Mouse (Mus musculus) C2C12 (cell line): ENCODE data around the gene Als2cr12. TPM values are rescaled to one million over a fixed set of nuclear protein-coding genes. Genes with fewer than 3 reads are reported as not detected.

Experiments
- H3K27me3 ChIP-seq: one replicate; pipeline ENCODE4 v1.6.1; 2011; ENCODE audit not compliant: control insufficient read depth, insufficient read depth, insufficient read length
- H3K36me3 ChIP-seq: one replicate; pipeline ENCODE4 v1.6.1; 2011; ENCODE audit not compliant: control insufficient read depth, insufficient read depth
- H3K4me3 ChIP-seq: one replicate; pipeline ENCODE4 v1.5.1; 2011; ENCODE audit warnings: mild to moderate bottlenecking, control low read depth; ENCODE audit not compliant: poor library complexity, insufficient read depth, severe bottlenecking
- H3K79me2 ChIP-seq: one replicate; pipeline ENCODE4 v1.6.1; 2011; ENCODE audit not compliant: control insufficient read depth, insufficient read depth
- H3K79me3 ChIP-seq: one replicate; pipeline ENCODE4 v1.6.1; 2011; ENCODE audit warnings: low read depth, control low read depth
- H3ac ChIP-seq: one replicate; pipeline ENCODE3; 2011; ENCODE audit warnings: low read depth; ENCODE audit not compliant: control insufficient read depth, insufficient read length
- CEBPB ChIP-seq: IDR thresholded peaks from one replicate; pipeline ENCODE4 v1.6.1; 2011; ENCODE audit warnings: low read depth, mild to moderate bottlenecking, control low read depth, moderate library complexity
- CTCF ChIP-seq: IDR thresholded peaks from one replicate; pipeline ENCODE4 v1.5.1; 2011; ENCODE audit not compliant: control insufficient read depth, insufficient read depth, insufficient read length
- FOSL1 ChIP-seq: IDR thresholded peaks from one replicate; pipeline ENCODE4 v1.8.0; 2011; ENCODE audit warnings: mild to moderate bottlenecking, low read length; ENCODE audit not compliant: poor library complexity, insufficient read depth, severe bottlenecking
- MAX ChIP-seq: IDR thresholded peaks from one replicate; pipeline ENCODE4 v1.6.1; 2011; ENCODE audit warnings: mild to moderate bottlenecking, control low read depth
- MYOD1 ChIP-seq: IDR thresholded peaks from one replicate; pipeline ENCODE4 v1.6.1; 2011; ENCODE audit warnings: low read depth; ENCODE audit not compliant: control insufficient read depth, insufficient read length
- MYOG ChIP-seq: IDR thresholded peaks from one replicate; pipeline ENCODE4 v1.6.1; 2011; ENCODE audit not compliant: control insufficient read depth, insufficient read length; ENCODE audit errors: extremely low read depth
- USF1 ChIP-seq: IDR thresholded peaks from one replicate; pipeline ENCODE4 v1.6.1; 2011; ENCODE audit warnings: low read depth, mild to moderate bottlenecking, control low read depth, moderate library complexity
- polyA plus RNA-seq: library from polyadenylated mRNA; unstranded; fragments of >200 nt; fragmentation: generic; extraction: Trizol; gene quantifications from one replicate; pipeline ENCODE4 v1.2.1, GENCODE M21; 2012; ENCODE audit warnings: missing spikeins

Als2cr12 gene
- polyA plus RNA-seq, 1 experiment = 0.23 TPM

- Histone ChIP-seq H3K79me3 (no peaks in the 10 kb centered on the region), H3ac (no peak overlapping the region), H3K4me3 (no peak overlapping the region), H3K36me3 (no peaks in the 10 kb centered on the region), H3K79me2 (no peaks in the 10 kb centered on the region), H3K27me3 (no peaks in the 10 kb centered on the region)
- TF ChIP-seq CTCF (no peak), CEBPB (no peak), MYOG (no peak), MAX (no peak), MYOD1 (no peak), FOSL1 (no peak), USF1 (no peak)
These were observed 73.6 kb downstream of the Als2cr12 start for GRCm38 (mm10) chr1:58621996-58622748.

GRCm38 (mm10) chr1:58621251-58621650 is 74.5 kb downstream of the Als2cr12 start:
- H3K27me3 ChIP-seq = no peaks in the 10 kb centered on the region
- no peaks in the 10 kb centered on the region for H3K79me3 ChIP-seq
- no peaks in the 10 kb centered on the region for H3K79me2 ChIP-seq
- H3K4me3 ChIP-seq = no peak overlapping the region
- TF ChIP-seq MYOG (no peak), MAX (no peak), USF1 (no peak)
- H3K36me3 ChIP-seq = no peaks in the 10 kb centered on the region
- H3ac ChIP-seq = no peak overlapping the region

- no peak overlapping the region for H3K4me3 ChIP-seq
- TF ChIP-seq CTCF (no peak), MAX (no peak), CEBPB (no peak), MYOG (no peak), USF1 (no peak), MYOD1 (no peak), FOSL1 (no peak)
- no peaks in the 10 kb centered on the region for H3K27me3 ChIP-seq
- H3K36me3 ChIP-seq = no peaks in the 10 kb centered on the region
- no peak overlapping the region for H3ac ChIP-seq
- no peaks in the 10 kb centered on the region for H3K79me3 ChIP-seq
- H3K79me2 ChIP-seq = no peaks in the 10 kb centered on the region
These were observed 77.0 kb downstream of the Als2cr12 start for GRCm38 (mm10) chr1:58618766-58619165.

- no peaks in the 10 kb centered on the region for H3K27me3 ChIP-seq
- H3K79me3 ChIP-seq = no peaks in the 10 kb centered on the region
- TF ChIP-seq CEBPB = no peak
- no peak for TF ChIP-seq USF1
- TF ChIP-seq FOSL1 = no peak
- TF ChIP-seq MAX = no peak
- TF ChIP-seq MYOG = no peak
- no peak for TF ChIP-seq MYOD1
- TF ChIP-seq CTCF = no peak
- H3K4me3 ChIP-seq = no peak overlapping the region
- no peak overlapping the region for H3ac ChIP-seq
- no peaks in the 10 kb centered on the region for H3K36me3 ChIP-seq
- H3K79me2 ChIP-seq = no peaks in the 10 kb centered on the region
These were observed 77.7 kb downstream of the Als2cr12 start for GRCm38 (mm10) chr1:58617978-58618668.

- no peak overlapping the region for H3K4me3 ChIP-seq
- no peaks in the 10 kb centered on the region for H3K79me3 ChIP-seq
- TF ChIP-seq USF1 = no peak
- TF ChIP-seq FOSL1 = no peak
- TF ChIP-seq MYOG = no peak
- TF ChIP-seq CEBPB = no peak
- TF ChIP-seq CTCF = no peak
- TF ChIP-seq MYOD1 = no peak
- no peak for TF ChIP-seq MAX
- no peaks in the 10 kb centered on the region for H3K27me3 ChIP-seq
- H3K79me2 ChIP-seq = no peaks in the 10 kb centered on the region
- no peaks in the 10 kb centered on the region for H3K36me3 ChIP-seq
- no peak overlapping the region for H3ac ChIP-seq
These were observed 78.7 kb downstream of the Als2cr12 start for GRCm38 (mm10) chr1:58617076-58617475.

GRCm38 (mm10) chr1:58616176-58616575 is 79.6 kb downstream of the Als2cr12 start:
- Histone ChIP-seq H3K79me3 (no peaks in the 10 kb centered on the region), H3K27me3 (no peaks in the 10 kb centered on the region), H3ac (no peak overlapping the region), H3K36me3 (no peaks in the 10 kb centered on the region), H3K4me3 (no peak overlapping the region), H3K79me2 (no peaks in the 10 kb centered on the region)
- TF ChIP-seq FOSL1 (no peak), CTCF (no peak), MYOD1 (no peak), MAX (no peak), USF1 (no peak), MYOG (no peak), CEBPB (no peak)
